Mouse (Mus musculus) ovary, postnatal 36 days (tissue): ENCODE measurements around the gene Vmn1r57.
"Not testable (repeated sequence)": the region's sequence is repeated elsewhere in the genome, so short reads cannot be mapped to it uniquely, and the experiment has no call there.

Experiments used
- DNase-seq: peaks from one replicate; pipeline ENCODE4 v3.0.0; 2022; ENCODE audit warnings: low spot score, mixed read lengths

The Vmn1r57 gene

DNA sequence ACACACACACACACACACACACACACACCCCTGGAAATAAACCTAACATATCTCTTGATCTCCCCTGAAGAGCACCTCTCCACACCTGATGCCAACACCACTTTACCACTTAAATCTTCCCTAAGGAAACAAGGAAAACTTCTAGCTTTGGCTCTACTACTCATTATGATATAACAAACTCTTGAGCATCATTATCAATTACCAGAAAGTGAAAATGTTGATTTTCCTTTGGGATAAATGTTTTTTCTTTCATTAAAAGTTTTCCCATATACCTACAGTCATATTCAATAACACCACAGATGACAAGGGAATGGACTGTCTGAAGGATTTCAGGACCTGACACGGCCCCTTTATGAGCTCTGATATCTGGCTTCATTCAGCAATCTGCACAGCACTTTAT lies at the start of gene Vmn1r57:
TSS of gene Vmn1r57 (plus strand) at position 301 of the 400 bp plus-strand sequence.
- DNase-seq: not testable (repeated sequence)

- DNase-seq: not testable (repeated sequence)
Observed at GRCm38 (mm10) chr7:5196647-5197046, 21.6 kb upstream of the Vmn1r57 start, which contains the start of gene Vmn1r56. Gene Vmn1r56 (minus strand): TSS chr7:5196747.

GRCm38 (mm10) chr7:5263051-5263450 lies 44.8 kb downstream of the Vmn1r57 start:
- DNase-seq: no peak
